Mouse (Mus musculus) ES-Bruce4 (cell line): ENCODE measurements around the gene Ccnjl.

Experiments
- CTCF ChIP-seq: IDR thresholded peaks from one replicate; pipeline ENCODE4 v1.8.1; 2011; ENCODE audit warnings: low read depth, low read length
- EP300 ChIP-seq: IDR thresholded peaks from 2 replicates; pipeline ENCODE4 v1.6.1; 2011; ENCODE audit warnings: low read depth, low read length; ENCODE audit not compliant: insufficient read depth
- POLR2A ChIP-seq: IDR thresholded peaks from one replicate; pipeline ENCODE4 v1.8.1; 2011; ENCODE audit warnings: low read length; ENCODE audit not compliant: insufficient read depth

- no peak for TF ChIP-seq CTCF
- no peak for TF ChIP-seq EP300
- no peak for TF ChIP-seq POLR2A
Observed at GRCm38 (mm10) chr11:43559515-43560292, 31.1 kb downstream of the Ccnjl start.
